Mouse (Mus musculus): ENCODE results near the gene Olfr263.

DNA sequence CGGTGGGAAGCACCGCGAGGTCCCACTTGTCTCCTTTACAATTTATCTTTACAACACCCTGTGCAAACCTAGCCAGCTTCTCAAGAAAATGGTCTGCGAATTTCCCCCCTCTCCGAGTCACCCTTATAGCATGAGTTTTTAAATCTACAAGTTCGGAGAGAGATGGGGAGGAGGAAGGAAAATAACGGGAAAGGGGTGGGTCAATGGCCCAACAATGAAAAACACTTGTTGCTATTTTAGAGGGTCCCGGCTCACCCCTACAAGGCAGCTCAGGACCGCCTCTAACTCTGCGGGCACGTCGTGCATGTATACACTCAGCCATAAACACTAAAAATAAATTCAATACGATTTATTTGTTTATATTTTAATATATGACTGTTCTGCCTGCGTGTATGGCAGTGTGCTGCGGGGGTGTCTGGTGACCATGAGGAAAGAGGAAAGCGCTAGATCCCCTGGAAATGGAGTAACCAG lies 30.6 kb downstream of the Olfr263 start:
- TF ChIP-seq POLR2A (IDR thresholded peaks at IDR 0.05; ENCODE audit: insufficient read depth, low read depth, low read length) (no peak), CTCF (IDR thresholded peaks at IDR 0.05; ENCODE audit: insufficient read depth, low read depth, low read length) (no peak)
